Mouse (Mus musculus) stomach, postnatal 0 days (tissue): Measurements from ENCODE around the gene Zfp3.

ENCODE experiments used
- CTCF ChIP-seq: IDR thresholded peaks from 2 replicates; pipeline ENCODE4 v1.5.1; 2016; ENCODE audit warnings: antibody characterized with exemption, low read depth, mild to moderate bottlenecking, moderate library complexity
- EP300 ChIP-seq: optimal IDR thresholded peaks from 2 replicates; pipeline ENCODE3; 2016; ENCODE audit warnings: antibody characterized with exemption

- TF ChIP-seq CTCF (no peak), EP300 (no peak)
These were observed 41.7 kb downstream of the Zfp3 start for GRCm38 (mm10) chr11:70805641-70806175.
